Mouse (Mus musculus) hindbrain, embryonic 11.5 days (tissue): ENCODE data around the gene Jmjd6. TPM values are rescaled to one million over a fixed set of nuclear protein-coding genes. Genes with fewer than 3 reads are reported as not detected.

ENCODE experiments used
- ATAC-seq: fragments of 200-750 bp; cut with Nextera tagmentation; 2 replicates; pipeline ENCODE4 v1.8.0; 2017; ENCODE audit warnings: mild to moderate bottlenecking, moderate TSS enrichment, moderate library complexity; ENCODE audit not compliant: low FRiP score
- DNase-seq: peaks from one replicate; pipeline ENCODE4 v3.0.0-alpha.2; 2015; ENCODE audit warnings: low spot score
- H3K27ac ChIP-seq: fragments of 300-500 bp; sonication (generic); 2 replicates; pipeline ENCODE4 v1.5.1; 2014; ENCODE audit warnings: mild to moderate bottlenecking, low read depth, low read length
- H3K27me3 ChIP-seq: fragments of 300-500 bp; sonication (generic); 2 replicates; pipeline ENCODE4 v1.6.1; 2014; ENCODE audit warnings: mild to moderate bottlenecking, low read length, moderate library complexity, mixed read lengths; ENCODE audit not compliant: control insufficient read depth, insufficient read depth
- H3K36me3 ChIP-seq: fragments of 300-500 bp; sonication (generic); 2 replicates; pipeline ENCODE4 v1.6.1; 2014; ENCODE audit warnings: mild to moderate bottlenecking, low read length, moderate library complexity, mixed read lengths; ENCODE audit not compliant: control insufficient read depth, insufficient read depth
- H3K4me1 ChIP-seq: fragments of 300-500 bp; sonication (generic); replicated peaks from 2 replicates; pipeline ENCODE4 v1.6.1; 2014; ENCODE audit warnings: low read length, mixed read lengths; ENCODE audit not compliant: control insufficient read depth, insufficient read depth
- H3K4me2 ChIP-seq: fragments of 300-500 bp; sonication (generic); replicated peaks from 2 replicates; pipeline ENCODE4 v1.6.1; 2014; ENCODE audit warnings: mild to moderate bottlenecking, low read depth, low read length
- H3K4me3 ChIP-seq: fragments of 300-500 bp; sonication (generic); 2 replicates; pipeline ENCODE4 v1.5.1; 2014; ENCODE audit warnings: low read depth, low read length
- H3K9ac ChIP-seq: fragments of 300-500 bp; sonication (generic); 2 replicates; pipeline ENCODE4 v1.6.1; 2014; ENCODE audit warnings: low read depth, low read length
- H3K9me3 ChIP-seq: fragments of 300-500 bp; sonication (generic); 2 replicates; pipeline ENCODE4 v1.6.1; 2016; ENCODE audit warnings: low read length; ENCODE audit not compliant: control insufficient read depth
- WGBS: fragments of 180-500 bp; shearing (Covaris S2); extraction: QIAGEN DNeasy Blood & Tissue Kit; methylation state at CpG from one replicate; pipeline ENCODE4 v1.1.7; 2014; 5-methylcytosine and 5-hydroxymethylcytosine counted together
- polyA plus RNA-seq: library from polyadenylated mRNA; unstranded; fragments of >200 nt; fragmentation: Nextera tagmentation; extraction: Ambion mirVana; gene quantifications from 2 replicates; pipeline ENCODE4 v1.2.1, GENCODE M21; 2014

The Jmjd6 gene
- polyA plus RNA-seq, 1 experiment from 2014 or later: 91.3 TPM

DNA sequence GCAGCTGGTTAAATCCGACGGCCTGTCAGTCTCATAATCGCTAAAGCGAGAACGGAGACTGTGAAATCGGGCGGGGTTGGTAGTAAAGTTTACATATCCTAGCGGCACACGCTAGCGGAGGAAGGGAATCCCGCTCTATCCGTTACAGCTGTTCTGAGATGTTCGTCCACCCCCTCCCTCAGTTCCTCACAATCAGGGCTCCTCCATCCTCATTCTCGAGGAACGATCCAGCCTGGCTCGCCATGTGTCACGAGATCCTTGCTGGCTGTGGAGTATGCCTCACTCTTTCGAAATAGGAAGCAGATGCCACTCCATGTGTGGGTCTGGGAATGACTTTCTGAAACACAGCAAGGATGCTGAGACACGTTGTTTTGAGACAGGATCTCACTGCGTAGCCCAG, 30.7 kb upstream of the Jmjd6 start:
- no peaks in the 10 kb centered on the region for H3K27me3 ChIP-seq
- ATAC-seq (no peak), DNase-seq (no peak)
- H3K4me3 ChIP-seq: no peak overlapping the region
- no peak overlapping the region for H3K4me2 ChIP-seq
- peaks cover 4% of the 10 kb centered on the region; the same call in 1 of the 2 replicates for H3K36me3 ChIP-seq
- no peak overlapping the region for H3K9ac ChIP-seq
- no peak overlapping the region for H3K27ac ChIP-seq
- 89% methylated on average over 20 of the region's 20 CpGs for WGBS
- H3K4me1 ChIP-seq: no peaks in the 10 kb centered on the region
- no peaks in the 10 kb centered on the region for H3K9me3 ChIP-seq

DNA sequence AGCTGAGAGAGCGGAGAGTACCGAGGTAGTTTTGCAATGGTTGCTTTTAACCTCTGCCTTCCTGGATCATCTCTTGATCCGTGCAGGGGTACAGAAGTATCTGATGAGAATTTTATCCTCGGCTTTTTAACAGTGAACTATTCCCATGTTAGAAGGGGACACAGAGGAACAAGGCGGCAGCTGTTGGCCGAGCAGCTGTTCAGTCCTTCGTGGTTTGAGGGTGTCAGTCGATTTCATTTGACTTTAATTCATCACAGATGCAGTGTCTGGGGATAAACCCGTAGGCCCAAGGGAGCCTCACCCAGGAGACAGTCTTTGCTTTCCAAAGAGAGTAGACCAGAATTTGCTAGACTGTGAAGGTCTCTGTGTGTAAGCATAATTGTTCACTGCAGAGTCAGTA, 28.3 kb upstream of the Jmjd6 start:
- Histone ChIP-seq H3K27ac (no peak overlapping the region), H3K36me3 (peaks cover 4% of the 10 kb centered on the region; the same call in 1 of the 2 replicates), H3K27me3 (no peaks in the 10 kb centered on the region), H3K4me2 (no peak overlapping the region), H3K9ac (no peak overlapping the region), H3K4me3 (no peak overlapping the region), H3K9me3 (no peaks in the 10 kb centered on the region), H3K4me1 (no peaks in the 10 kb centered on the region)
- DNase-seq (no peak), ATAC-seq (no peak)
- 90% methylated on average over 9 of the region's 9 CpGs for WGBS

DNA sequence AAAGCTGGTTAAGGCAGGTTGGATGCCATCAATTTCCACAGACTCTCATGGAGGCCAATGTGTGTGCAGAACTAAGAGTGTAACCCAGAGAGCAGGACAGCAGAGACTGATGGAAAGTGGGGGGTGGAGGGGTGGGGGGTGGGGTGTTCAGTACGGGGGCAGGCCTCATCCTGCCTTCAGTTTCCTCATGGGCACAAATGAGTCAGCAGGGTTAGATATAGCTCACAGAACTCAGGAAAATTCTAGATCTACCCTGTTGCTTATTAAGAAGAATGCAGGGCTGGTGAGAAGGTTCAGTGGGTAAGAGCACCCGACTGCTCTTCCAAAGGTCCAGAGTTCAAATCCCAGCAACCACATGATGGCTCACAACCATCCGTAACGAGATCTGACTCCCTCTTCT, 26.4 kb upstream of the Jmjd6 start:
- no peak overlapping the region for H3K4me3 ChIP-seq
- H3K4me1 ChIP-seq: no peaks in the 10 kb centered on the region
- H3K9me3 ChIP-seq: no peaks in the 10 kb centered on the region
- no peaks in the 10 kb centered on the region for H3K27me3 ChIP-seq
- no peak overlapping the region for H3K27ac ChIP-seq
- H3K36me3 ChIP-seq: peaks cover 4% of the 10 kb centered on the region; the same call in 1 of the 2 replicates
- DNase-seq (no peak), ATAC-seq (no peak)
- 83% methylated on average over 4 of the region's 4 CpGs for WGBS
- H3K4me2 ChIP-seq: no peak overlapping the region
- no peak overlapping the region for H3K9ac ChIP-seq

DNA sequence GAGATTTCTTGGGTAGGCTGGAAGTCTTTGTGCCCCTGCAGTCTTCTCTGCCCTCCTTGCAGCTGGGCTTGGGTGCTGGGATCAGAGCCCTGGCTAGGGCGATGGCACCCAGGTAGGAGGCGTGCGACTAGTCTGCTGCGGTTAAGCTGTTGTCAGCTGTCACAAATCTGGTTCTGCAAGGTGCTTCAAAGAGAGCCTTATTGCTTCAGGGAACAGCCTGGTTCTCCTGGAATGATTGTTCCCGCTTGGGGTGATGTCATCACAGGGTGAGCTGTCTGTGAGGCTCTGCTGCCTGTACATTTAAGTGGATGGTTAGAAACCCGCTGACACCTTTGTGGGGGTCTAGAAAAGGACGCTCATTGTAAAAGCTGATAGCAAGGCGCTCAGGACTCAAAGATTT, 26.0 kb upstream of the Jmjd6 start:
- Histone ChIP-seq H3K9me3 (no peaks in the 10 kb centered on the region), H3K4me1 (no peaks in the 10 kb centered on the region), H3K27ac (no peak overlapping the region), H3K9ac (no peak overlapping the region), H3K27me3 (no peaks in the 10 kb centered on the region), H3K4me2 (no peak overlapping the region), H3K36me3 (peaks cover 3% of the 10 kb centered on the region; the same call in 1 of the 2 replicates), H3K4me3 (no peak overlapping the region)
- no peak for ATAC-seq
- DNase-seq: no peak
- 89% methylated on average over 8 of the region's 8 CpGs for WGBS

GRCm38 (mm10) chr11:116868129-116868528, 24.9 kb upstream of the Jmjd6 start:
- DNase-seq (no peak), ATAC-seq (no peak)
- no peaks in the 10 kb centered on the region for H3K27me3 ChIP-seq
- H3K9ac ChIP-seq: no peak overlapping the region
- H3K36me3 ChIP-seq: peaks cover 2% of the 10 kb centered on the region; the same call in 1 of the 2 replicates
- H3K4me2 ChIP-seq: no peak overlapping the region
- 82% methylated on average over 3 of the region's 3 CpGs for WGBS
- no peak overlapping the region for H3K4me3 ChIP-seq
- no peaks in the 10 kb centered on the region for H3K9me3 ChIP-seq
- no peak overlapping the region for H3K27ac ChIP-seq
- no peaks in the 10 kb centered on the region for H3K4me1 ChIP-seq

GRCm38 (mm10) chr11:116865945-116866585, 22.8 kb upstream of the Jmjd6 start:
- Histone ChIP-seq H3K9me3 (no peaks in the 10 kb centered on the region), H3K4me2 (no peak overlapping the region), H3K27ac (no peak overlapping the region), H3K9ac (no peak overlapping the region), H3K27me3 (no peaks in the 10 kb centered on the region), H3K4me3 (no peak overlapping the region), H3K4me1 (no peaks in the 10 kb centered on the region), H3K36me3 (0 out of 2 replicates have a peak, but pooled peaks cover 2% of the 10 kb centered on the region)
- ATAC-seq (no peak), DNase-seq (no peak)
- WGBS: 75% methylated on average over 12 of the region's 12 CpGs

DNA sequence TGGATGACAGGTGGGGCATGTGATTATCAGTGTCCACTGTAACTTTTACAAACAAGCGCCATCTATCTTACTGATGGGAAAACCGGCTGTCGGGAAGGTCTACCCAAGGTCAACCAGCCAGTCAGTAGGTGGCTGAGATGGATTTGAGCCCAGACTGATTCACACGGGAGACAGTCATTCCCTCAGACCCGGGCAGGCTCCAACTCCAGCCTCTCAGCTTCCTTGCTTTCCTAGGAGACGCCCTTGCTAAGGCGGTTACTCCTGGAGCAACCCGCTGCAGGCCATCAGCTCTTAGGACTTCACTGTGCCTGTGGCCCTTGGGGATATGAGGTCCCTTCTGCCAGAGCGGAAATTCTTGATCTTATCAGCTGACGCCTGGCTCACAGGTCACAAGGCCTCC, 21.2 kb upstream of the Jmjd6 start:
- no peaks in the 10 kb centered on the region for H3K9me3 ChIP-seq
- no peak for DNase-seq
- H3K4me1 ChIP-seq: no peaks in the 10 kb centered on the region
- no peak overlapping the region for H3K4me3 ChIP-seq
- no peaks in the 10 kb centered on the region for H3K27me3 ChIP-seq
- H3K9ac ChIP-seq: no peak overlapping the region
- no peak overlapping the region for H3K4me2 ChIP-seq
- 78% methylated on average over 10 of the region's 10 CpGs for WGBS
- 0 out of 2 replicates have a peak, but pooled peaks cover 2% of the 10 kb centered on the region for H3K36me3 ChIP-seq
- ATAC-seq: no peak
- H3K27ac ChIP-seq: no peak overlapping the region

DNA sequence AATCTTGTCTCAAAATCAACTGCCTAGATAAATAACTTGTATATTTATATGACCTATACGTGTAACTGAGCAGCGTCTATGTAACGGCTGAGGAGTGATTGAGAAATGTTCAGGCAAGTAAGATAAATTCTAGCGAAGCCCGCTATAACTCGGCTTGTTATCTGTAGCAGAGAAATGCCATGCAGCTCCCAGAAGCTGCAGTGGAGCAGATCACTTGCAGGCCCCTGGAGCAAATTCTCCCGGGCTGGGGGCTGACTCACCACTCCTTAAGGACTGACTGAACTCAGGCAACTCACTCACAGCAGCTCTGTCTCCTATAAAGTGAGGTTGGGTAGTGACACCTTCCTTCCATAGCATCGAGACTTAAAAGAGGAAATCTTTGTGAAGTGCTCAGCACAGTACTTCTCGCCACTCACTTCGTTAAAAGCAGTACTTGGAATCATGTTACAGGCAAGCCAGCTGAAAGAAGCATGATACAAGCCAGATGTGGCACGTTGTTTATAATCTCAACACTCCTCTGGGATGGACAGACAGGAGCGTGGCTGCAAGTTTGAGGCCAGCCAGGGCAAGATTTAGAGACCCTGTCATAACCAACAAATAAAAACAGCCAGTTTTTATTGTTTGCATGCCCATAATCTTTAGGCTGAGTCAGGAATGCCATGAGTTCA, 14.1 kb upstream of the Jmjd6 start:
- ATAC-seq: no peak
- Histone ChIP-seq H3K27me3 (no peaks in the 10 kb centered on the region), H3K4me1 (peaks cover 5% of the 10 kb centered on the region; the same call in 1 of the 2 replicates), H3K9me3 (no peaks in the 10 kb centered on the region), H3K4me2 (no peak overlapping the region), H3K9ac (no peak overlapping the region), H3K27ac (no peak overlapping the region), H3K4me3 (no peak overlapping the region), H3K36me3 (no peaks in the 10 kb centered on the region)
- no peak for DNase-seq
- 77% methylated on average over 12 of the region's 12 CpGs for WGBS

DNA sequence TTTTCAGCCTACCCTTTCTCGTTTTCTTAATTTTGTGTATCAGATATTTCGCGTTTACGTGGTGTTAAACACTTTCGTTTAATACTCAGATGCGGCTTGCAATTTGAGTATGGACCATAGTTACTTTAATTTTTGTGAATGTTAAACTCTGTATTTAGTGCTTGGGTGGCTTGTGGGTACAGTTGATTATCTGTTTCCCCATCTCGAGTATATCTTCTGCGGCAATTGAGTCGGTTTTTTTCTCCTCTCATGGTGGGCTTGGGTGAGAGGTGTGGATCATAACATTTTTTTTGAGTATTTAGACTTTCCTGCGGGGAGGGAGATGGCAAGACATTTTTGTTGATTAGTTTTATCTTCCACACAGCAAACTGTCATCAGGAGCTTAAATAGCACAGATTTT, 11.0 kb upstream of the Jmjd6 start:
- Histone ChIP-seq H3K27me3 (no peaks in the 10 kb centered on the region), H3K4me3 (peak overlapping the region; percentile 99), H3K27ac (no peak overlapping the region), H3K4me2 (peak overlapping the region; percentile 75), H3K9ac (peak overlapping the region; percentile 97), H3K9me3 (no peaks in the 10 kb centered on the region), H3K36me3 (peaks cover 2% of the 10 kb centered on the region; the same call in 1 of the 2 replicates), H3K4me1 (peaks cover 10% of the 10 kb centered on the region)
- DNase-seq (no peak), ATAC-seq (no peak)
- 49% methylated on average over 10 of the region's 10 CpGs for WGBS
